Mouse (Mus musculus) ES-E14 (cell line): ENCODE measurements around the gene Clpb.

Source experiments
- CHD2 ChIP-seq: IDR thresholded peaks from 2 replicates; pipeline ENCODE4 v1.6.1; 2014; ENCODE audit warnings: mild to moderate bottlenecking, low read depth, low read length, inconsistent platforms
- HCFC1 ChIP-seq: IDR thresholded peaks from 2 replicates; pipeline ENCODE4 v1.6.1; 2012; ENCODE audit warnings: low read length, inconsistent platforms, borderline replicate concordance; ENCODE audit not compliant: insufficient read depth
- MAFK ChIP-seq: IDR thresholded peaks from 2 replicates; pipeline ENCODE4 v1.6.1; 2014; ENCODE audit warnings: mild to moderate bottlenecking, low read depth, low read length, inconsistent platforms; ENCODE audit not compliant: insufficient read depth
- ZNF384 ChIP-seq: IDR thresholded peaks from 2 replicates; pipeline ENCODE4 v1.6.1; 2012; ENCODE audit warnings: low read depth, low read length, inconsistent platforms

- no peak for TF ChIP-seq ZNF384
- no peak for TF ChIP-seq MAFK
- no peak for TF ChIP-seq CHD2
- TF ChIP-seq HCFC1, result no peak
Measured at GRCm38 (mm10) chr7:101691863-101692262, 28.4 kb downstream of the Clpb start.
